Mouse (Mus musculus) urinary bladder, postnatal 25 days (tissue): Measurements from ENCODE around the gene Hnrnpf.
"Not testable (repeated sequence)": the region's sequence is repeated elsewhere in the genome, so short reads cannot be mapped to it uniquely, and the experiment has no call there.

Experiments
- DNase-seq: peaks from one replicate; pipeline ENCODE4 v3.0.0; 2022; ENCODE audit warnings: low spot score

The Hnrnpf gene

DNA sequence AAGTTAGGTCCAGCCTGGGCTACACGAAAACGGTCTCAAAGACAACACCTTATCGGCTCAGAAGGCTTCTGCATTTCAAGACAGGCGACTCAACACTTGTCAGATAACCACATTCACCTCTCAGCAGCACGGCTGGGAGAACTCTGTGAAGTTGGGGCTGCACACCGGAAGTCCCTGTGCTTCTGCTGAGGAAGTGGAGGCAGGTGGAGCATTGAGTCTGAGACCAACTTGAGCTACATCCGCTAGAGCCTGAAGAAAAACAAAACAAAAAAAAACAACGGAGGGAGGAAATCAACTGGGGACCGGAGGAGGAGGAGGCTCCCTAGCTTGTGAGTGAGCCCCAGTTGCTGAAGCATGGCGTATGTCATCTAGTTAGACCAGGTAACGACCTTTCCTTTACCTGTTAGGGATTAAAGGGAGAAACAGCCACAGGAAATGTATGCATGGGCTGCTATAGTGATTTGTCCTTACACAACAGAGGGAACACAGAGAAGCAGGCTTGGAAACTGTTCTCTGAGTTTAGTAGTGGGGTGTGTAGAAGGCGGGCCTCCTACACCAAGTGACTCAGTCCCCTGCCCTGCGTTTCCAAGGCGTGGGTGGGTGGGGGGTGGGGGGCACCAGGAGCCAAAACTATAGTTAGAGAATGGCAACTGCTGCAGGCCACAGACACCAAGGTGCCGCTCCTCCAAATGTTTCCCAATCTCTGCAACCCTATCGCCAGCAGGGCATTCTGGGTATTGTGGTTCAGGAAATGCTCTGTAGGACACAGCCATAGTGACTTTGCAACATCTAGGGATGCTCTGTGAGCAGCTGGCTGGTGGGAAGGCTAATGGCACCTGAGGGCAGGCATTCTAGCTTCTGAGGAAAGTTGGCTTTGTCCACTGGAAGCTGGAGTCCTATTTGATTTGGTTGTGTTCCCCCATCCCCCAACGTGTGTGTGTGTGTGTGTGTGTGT, at the start of gene Hnrnpf:
Hnrnpf (plus strand) TSS at position 199 of the 955 bp plus-strand sequence.
- no peak for DNase-seq

DNA sequence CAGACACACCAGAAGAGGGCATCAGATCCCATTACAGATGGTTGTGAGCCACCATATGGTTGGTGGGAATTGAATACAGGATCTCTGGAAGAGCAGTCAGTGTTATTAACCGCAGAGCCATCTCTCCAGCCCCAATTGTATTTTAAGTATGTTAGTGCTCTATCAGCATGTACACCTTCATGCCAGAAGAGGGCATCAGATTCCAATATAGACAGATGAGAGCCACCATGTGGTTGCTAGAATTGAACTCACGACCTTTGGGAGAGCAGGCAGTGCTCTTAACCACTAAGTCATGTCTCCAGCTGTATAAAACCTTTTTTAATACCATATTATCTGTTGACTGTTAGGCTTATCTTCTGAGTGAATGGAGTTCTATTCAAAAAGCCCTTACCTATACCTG, 48.4 kb upstream of the Hnrnpf start:
- DNase-seq, result no peak

DNA sequence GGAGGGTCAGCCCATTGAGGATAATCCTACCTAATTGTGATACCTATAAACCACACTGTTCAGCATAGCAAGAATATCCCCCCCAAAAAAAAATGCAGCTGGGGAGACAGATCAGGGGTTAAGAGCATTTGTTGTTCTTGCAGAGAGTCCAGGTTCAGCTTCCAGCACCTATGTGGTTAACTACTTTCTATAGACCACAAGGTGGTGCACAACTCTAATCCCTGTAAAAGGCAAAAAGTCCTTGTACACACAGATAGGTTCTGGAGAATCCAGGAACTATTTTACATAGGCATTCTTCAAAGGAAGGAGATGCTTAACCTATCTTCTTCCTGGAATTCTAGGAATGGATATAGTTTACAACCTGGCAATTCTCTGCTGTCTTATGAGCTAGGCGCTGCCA, 42.1 kb upstream of the Hnrnpf start:
- DNase-seq, result no peak

DNA sequence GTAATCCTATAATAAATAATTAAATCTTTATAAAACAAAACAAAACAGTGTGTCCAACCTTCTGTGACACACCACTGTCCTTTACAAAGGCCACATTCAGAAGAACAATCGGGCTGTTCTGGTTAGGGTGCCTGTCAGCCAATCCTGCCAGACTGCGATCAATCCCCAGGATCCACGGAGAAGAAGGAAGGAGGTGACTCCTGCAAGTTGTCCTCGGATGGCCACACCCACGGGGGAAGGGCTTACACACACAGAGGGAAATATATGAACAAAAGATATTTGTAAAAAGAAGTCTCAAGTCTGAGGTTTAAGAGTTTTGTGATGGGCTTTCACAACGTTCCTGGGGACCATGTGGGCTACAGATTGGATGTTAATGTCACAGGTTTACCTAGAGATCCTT, 38.3 kb upstream of the Hnrnpf start, which contains the start of gene Zfp239:
Zfp239 (plus strand) TSS at position 253 of the 400 bp plus-strand sequence.
- no peak for DNase-seq

DNA sequence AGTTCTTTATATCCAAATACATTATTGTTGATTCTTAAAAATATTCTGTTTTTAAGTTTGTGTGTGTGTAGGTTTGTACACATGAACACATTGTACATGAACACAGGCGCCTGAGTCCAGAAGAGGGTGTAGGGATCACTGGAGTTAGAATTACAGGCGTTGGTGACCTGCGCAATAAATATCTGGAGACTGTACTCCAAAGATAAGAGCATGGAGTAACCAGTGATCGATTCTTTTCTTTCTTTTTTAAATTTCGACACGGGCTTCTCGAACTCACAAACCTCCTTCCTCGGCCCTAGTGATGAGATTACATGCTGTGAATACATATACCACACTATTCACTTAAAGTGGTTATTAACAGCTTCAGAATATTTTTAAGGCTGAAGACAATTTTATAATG, 37.7 kb upstream of the Hnrnpf start:
- no peak for DNase-seq

DNA sequence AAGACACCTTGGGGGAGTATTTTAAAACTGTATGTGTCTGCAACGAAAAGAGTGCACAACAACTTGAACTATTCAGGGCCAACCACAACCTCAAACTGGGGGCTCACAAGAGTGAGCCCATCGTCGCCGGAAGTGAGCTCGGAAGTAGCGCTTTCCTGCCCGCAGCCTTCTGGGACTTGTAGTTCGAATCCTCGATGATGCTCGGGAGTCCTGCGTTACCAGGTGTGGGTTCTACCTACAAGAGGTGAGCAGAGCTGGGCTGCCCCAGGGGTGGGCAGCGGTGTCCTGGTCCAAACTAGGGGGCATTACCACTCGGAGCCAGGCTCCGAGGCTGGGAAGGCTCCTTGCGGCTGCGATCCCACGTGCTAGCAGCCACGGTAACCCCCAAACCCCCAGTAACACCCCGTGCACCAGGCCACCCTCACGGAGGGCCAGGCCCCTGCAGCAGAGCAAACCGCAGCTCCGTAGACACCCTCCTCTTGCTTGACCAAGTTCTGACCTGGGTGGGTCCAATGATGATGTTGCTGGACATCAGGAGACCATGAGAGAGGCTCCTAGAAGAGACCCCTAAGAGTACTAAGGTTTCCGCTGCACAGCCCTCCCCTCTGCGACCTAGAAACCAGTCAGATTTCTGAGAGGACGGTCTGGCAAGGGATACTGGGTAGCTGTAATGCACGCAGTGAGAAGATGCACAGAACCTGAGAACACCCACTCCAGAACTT, 37.1 kb upstream of the Hnrnpf start:
- peak; percentile 24 for DNase-seq

DNA sequence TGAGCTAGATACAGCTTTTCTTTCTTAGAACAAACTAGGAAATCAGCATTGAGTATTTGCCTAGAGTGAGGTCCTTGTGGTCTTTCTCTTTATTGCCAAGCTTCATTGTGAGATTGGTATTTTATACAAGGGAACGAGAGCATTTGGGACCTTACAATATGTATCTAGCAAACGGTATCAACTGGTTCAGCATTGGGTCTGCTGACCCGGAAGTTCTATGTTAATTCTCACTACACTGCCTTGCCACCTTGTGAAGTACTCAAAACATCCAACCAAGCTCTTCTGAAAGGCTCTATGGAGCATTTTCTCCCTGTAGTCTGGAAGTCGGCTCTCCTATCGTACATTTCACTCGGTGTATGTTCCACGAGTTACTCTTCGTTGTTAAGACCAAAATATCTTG, 36.4 kb upstream of the Hnrnpf start:
- DNase-seq, result no peak

DNA sequence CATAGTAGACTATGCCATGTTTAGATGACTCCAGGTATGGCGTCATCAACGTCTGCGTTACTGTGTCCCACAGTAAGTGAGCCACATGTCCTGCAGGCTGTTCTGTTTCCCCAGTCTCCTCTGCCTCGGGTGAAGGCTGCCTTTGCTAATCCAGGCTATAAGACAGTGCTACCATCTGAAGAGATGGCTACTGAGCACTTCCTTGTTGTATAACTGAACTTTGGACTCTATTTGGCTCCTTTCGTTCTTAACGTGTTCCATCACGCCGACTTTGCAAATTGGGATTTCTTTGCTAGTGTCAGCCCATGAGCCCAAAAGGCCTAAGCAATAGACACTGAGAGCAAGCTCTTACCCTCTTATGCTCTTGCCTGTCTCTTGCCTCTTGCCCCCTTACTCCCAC, 31.9 kb upstream of the Hnrnpf start:
- DNase-seq, result no peak

DNA sequence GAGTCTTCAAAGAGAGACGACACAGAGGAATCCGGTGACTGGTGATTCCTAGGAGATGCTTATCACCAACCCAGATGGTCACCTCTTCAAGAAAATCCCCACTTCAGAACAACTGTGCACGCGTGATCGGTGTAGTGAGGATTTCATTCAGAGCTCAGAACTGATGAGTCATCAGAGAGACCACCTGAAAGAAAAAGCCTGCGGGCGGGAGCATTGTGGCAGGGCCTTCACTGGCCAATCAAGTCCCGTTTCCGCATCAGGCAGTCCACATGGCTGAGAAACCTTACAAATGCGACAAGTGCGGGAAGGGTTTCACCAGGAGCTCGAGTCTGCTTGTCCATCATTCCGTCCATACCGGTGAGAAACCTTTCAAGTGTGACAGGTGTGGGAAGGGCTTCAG, 29.1 kb upstream of the Hnrnpf start:
- DNase-seq, result no peak

DNA sequence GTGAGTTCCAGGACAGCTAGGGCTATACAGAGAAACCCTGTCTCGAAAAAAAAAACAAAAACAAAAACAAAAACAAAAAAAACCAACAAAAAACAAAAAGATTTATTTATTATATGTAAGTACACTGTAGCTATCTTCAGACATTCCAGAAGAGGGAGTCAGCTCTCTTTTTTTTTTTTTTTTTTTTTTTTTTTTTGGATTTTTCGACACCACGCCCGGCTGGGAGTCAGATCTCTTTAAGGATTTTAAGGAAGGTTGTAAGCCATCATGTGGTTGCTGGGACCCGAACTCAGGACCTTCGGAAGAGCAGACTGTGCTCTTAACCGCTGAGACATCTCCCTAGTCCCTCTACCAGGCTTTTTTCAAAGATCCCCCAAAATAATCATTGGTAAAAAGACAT, 26.7 kb upstream of the Hnrnpf start:
- not testable (repeated sequence) for DNase-seq

DNA sequence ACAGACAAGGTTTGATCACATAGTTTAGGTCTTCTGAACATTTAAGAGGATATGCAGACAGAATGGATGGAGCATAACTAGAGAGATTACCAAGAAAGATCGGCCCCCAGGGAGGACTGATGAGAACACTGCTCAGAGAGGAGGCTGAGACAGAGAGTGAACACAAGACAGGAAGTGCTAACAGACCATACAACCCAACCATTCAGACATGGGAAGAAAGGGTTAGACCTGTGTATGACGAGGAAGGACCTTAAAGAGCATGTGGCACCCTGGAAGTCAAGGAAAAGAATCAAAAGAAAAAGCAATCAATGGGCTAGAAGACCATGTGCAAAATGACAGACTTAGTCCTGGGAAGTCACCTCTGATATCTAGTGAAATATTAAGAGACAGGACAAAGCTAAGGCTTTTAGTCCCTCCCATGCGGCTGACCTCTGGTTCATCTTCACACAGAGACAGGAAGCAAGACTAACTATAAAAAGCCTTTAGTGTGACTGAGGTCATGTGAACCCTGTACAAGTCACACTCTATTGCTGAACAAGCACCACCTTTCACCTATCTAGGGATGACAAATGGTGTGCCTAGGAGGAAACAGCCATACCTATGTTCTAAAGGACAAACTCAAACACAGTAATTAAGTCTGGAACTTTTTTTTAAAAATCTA, 25.4 kb upstream of the Hnrnpf start:
- DNase-seq, result no peak

DNA sequence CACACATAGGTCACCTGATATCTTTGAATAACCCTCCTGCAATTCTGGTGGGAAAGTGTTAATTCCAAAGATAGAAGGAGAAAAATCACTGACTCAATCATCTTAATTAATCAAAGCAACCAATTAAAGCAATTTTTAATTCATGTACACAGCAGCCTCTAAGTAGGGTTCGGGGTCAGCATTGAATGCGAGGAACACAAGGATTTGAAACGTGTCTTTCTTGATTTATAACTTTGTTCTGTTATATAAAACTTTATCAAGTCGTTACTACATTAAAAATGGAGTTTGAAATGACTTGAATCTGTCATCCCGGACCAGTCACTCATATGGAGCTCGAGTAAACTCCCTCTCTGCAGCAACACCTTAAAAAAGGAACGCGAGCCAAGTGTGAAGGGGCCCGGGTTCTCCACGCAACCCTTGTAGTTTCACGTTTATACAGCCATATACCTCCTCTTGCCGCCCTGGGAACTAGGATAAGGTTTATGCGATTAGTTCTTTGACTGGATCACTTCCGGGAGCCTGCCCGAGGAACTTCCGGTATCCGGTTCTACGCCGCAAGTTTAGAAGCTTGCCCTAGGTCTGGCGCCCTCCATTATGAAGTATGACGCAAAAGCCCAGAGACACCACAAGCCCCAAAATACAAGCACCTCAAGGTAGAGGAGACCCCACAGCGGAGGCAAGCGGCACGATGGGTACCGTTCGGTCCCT, 21.3 kb upstream of the Hnrnpf start:
- no peak for DNase-seq

DNA sequence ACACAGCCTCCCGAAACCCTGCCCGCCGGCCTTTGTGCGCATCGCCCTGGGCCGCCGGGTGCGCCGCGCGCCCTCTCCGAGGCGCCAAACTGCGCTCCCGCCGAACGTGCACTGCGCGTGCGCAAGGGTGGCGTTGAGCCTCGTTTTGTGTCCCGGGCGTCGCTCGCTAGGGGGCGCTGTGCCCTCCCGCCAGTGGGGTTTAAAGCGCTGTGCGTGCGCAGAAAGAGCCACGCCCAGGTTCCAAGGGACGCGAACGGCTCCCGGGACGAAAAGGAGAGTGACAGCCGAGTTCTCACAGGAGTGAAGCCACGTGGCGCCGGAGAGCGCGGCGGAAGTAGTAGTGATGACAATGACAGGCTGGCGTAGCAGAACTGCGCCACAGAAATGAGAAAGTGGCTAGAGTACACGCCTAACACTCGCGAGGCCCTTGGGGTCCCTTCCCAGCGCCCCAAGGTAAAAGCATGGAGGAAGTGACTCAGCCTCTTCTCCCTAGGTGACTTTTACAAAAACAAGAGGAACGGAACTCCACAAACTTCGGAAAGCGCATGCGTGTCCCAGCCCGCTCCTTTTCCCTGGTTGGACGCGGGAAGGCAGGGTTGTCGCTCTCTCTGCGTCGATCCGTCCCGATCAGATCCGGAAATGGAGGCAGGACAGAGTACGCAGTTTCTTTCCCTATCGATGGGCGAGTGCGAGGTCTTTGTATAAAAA, 20.6 kb upstream of the Hnrnpf start:
- peak; percentile 100 for DNase-seq

DNA sequence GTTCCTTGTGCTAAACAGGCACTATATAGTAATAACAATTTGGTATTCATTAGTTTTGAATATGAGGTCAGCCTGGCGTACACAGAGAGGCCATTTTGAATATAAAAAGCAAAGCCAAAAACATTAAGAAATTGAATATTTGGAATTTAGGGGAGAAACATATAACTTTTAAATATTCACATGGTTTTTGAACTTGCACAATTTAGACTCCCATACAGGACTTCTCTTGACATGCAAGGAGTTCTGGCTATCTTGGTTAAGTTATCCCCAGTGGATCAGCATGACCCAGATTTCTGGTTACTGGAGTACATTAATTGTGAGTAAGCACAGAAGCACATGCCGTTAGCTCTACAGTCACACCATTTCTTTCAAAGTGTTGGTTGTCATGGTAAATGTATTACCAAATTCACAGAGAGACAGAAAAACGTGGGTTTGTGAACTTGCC, 19.7 kb upstream of the Hnrnpf start:
- DNase-seq, result no peak

DNA sequence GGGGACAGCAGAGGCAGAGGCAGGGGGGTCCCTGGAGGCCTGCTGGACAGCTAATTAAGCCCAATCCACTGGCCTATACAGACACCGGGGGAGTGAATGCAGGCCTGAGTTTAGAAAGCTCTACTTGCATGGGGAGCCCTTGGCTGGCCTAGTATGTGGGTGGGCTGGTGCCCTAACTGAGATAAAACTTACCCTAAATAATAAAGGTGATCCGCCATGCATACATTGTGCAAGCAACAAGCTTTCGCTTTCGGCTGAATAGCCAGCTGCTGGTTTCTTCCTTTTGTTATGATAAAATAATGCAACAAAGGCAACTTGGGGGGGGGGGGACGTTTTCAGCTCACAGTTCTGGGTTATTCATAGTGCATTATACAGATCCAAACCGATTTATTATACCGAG, 18.9 kb upstream of the Hnrnpf start:
- DNase-seq, result no peak

DNA sequence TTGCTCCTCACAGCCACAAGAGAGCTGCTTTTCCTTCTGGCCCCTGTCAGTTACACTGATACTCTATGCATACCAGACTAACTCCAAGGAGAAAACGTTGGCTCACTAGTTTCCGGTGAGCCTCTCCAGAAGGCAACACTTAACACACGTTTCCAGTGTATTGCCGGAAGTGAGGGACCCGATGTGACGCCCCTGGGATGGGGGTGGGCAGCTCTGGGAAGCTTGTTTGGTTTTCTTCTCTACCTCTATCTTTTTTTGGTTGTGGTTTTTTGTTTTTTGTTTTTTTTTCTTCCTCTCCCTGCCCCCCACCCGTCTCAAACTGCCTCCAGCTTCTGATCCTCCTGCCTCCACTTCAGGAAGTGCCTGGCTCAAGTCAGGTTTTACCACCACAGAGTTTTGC, 18.1 kb upstream of the Hnrnpf start:
- no peak for DNase-seq

DNA sequence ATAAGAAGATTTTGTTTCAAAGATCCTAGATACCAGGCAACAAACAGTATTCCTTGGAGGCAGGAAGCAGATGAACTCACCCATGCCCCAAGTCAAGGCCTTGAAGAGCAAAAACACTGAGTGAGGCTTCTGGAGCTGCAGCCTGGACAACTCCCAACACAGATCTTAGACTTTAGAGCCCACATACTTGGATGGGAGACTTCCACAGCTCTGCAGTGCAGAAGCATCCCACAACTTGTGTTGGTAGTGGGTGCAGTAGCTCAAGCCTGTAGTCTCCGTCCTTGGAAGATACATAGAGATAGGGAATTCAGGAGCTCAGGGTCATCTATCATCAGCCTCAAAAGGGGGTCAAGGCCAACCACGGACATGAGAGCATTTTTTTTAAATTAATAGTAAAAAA, 14.2 kb upstream of the Hnrnpf start:
- DNase-seq, result no peak

DNA sequence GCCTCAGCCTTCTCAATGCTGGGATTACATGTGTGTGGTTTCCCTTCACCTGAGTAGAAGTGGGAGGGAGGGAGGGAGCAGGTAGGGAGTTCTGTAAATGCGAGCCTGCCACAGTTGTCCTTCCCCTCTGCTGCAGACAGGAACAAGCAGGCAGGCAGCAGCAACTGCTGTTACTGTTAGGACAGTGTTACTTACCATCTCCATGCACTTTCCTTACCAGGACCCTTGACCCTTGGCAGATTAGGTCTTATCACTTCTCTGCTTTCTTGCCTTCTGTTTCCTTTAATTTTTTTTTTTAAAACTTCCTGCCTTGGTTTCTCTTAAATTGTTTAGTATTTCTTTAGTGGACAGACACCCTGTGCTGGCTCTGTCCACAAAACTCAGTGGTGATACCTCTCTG, 12.1 kb upstream of the Hnrnpf start:
- no peak for DNase-seq

DNA sequence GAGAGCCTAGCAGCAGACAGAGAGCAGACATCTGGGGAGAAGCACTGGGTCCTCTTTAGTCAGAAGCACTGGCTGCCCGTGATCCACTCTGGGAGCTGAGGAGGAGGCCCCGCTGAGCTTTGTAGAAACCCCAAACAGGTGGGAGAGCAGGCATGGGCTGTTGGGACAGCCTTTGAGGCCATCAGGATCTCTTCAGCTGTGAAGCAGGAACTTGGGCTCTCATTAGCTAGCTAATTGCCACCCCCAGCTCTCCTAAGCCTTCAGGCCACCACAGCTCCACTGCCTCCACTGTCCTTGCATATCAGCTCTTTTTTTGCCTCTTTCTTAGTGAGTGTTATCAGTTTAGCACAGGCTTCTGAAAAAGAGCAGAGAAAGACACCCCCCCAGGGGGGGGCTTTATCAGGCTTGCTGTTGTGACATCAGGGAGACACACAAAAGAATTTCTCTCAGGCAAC, 11.5 kb upstream of the Hnrnpf start:
- DNase-seq, result no peak

DNA sequence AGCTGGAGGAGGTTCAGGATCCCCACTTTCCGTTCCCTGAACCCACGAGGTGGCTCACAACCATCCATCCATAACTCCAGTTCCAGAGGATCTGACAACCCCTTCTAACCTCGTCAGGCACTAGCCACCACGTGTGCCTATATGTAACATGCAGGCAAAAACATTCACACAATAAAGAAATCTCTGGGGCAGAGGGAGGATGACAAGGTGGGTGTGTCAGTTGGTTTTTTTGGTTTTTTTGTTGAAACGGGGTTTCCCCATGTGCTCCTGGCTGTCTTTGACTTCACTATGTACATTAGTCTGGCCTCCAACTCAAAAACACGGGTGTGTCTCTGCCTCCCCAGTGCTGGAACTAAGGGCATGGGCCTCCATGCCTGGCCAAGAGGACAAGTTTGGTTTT, 9.9 kb upstream of the Hnrnpf start:
- no peak for DNase-seq
